Mouse (Mus musculus): ENCODE measurements around the gene Prkaa2. TPM values are rescaled to one million over a fixed set of nuclear protein-coding genes. Genes with fewer than 3 reads are reported as not detected.

Gene Prkaa2
- total RNA-seq, 4 experiments from 2014 or later = 77.3 to 89.7 (median 87.0) TPM

DNA sequence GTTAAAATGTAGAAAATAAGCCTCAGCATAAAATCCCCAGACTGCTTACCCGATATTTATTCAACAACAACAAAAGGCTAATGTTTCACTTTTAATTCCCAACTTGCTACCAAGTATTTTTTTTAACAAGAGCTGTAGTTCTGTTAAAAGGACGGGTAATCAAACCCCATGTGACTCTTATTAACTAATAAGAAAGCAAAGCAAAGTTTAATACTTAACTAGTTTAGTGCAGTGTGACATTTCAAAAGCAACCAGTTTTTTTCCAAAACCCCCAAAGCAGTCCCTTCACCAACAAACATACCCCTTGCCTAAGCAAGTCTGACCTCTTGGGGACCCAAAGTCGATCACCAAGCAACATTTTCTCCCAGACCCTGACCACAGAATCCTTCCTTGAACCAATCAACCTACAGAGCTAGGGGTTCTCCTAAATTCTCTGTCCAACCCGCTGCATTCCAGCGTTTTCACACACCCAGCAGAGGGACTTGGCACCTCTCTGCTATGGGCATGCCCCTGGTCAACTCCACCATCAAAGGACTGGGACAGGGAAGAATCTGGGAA lies 970 bp downstream of the Prkaa2 start:
- DNase-seq (ENCODE audit: low spot score) = no peak

DNA sequence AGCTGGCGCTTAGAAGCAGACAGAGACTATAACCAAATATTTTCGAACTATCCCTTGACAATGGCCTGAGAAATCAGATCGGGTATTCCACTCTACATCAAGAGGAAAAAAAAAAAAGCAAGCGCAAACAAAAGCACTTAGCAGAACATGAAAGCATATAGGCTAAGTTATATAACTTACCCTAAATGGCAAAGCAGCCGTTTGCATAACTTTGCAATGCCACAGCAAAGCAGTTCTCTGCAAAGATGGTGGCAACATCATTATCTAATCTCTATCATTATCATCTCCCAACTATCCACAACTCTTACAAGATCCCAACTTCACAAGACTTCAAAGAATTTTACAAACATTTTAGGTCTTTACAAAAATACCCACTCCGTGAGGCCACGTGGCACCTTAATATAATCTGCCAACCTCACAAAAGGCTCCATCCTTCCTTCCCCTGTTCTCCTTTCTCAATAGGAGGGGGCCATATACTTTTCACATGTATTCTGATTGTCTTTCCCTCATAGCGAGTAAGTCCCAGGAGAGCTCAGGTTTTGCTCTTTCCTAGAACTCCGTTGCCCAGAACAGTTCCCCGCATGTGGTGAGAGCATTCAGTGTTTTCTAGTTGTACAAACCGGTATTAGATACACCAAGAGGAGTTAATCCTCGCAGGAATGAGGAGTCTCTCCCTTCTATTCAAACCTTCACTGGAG lies 1.6 kb downstream of the Prkaa2 start:
- no peak for DNase-seq (ENCODE audit: low spot score)

DNA sequence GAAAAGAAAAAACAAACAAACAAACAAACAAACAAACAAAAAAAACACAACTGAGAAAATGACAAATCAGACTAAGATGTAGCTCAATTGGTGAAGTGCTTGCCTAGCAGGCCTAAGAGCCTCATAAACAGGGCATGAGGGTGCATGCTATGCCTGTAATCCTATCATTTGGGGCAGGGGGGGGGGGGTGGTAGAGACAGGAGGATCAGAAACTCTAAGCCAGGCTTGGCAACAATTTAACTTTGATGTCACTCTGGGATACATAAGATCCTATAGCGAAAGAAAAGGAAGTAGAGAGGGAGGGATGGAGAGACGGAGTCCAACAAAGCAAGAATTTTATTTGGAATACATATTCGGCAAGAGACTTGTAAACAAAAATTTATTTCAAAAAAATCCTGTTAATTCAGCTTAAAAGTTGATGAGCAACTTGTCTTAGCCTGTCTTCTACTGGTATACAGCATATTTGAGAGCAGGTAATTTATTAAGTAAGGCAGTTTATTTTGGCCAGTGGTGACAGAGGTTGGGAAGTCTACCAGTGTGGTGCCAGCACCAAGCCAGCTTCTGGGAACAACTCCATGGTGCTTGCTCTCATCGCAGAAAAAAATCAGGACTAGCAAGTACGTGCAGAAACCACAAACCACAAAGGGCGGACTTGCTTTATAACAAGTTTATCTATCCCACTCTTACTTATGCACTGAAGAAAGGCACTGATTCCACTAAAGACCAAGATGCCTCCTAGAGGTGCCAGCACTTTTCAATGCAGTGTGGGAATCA lies 5.4 kb downstream of the Prkaa2 start:
- no peak for DNase-seq (ENCODE audit: low spot score)

DNA sequence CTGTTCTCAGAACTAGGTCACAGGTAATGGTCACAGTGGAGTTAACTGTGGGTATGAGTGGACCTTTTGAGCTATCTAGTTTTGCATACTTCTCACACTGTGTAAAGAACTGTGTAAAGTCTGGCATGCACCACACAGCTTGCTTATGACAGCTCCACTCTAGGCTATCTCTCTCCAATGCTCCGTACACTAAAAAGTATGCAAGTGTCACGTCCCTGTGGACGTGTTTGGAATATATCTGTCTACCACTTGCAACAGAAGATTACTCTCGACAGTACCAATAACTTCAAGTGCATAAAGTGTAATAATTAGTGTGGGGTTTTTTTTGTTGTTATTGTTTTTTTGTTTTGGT lies 8.4 kb downstream of the Prkaa2 start:
- no peak for DNase-seq (ENCODE audit: low spot score)

DNA sequence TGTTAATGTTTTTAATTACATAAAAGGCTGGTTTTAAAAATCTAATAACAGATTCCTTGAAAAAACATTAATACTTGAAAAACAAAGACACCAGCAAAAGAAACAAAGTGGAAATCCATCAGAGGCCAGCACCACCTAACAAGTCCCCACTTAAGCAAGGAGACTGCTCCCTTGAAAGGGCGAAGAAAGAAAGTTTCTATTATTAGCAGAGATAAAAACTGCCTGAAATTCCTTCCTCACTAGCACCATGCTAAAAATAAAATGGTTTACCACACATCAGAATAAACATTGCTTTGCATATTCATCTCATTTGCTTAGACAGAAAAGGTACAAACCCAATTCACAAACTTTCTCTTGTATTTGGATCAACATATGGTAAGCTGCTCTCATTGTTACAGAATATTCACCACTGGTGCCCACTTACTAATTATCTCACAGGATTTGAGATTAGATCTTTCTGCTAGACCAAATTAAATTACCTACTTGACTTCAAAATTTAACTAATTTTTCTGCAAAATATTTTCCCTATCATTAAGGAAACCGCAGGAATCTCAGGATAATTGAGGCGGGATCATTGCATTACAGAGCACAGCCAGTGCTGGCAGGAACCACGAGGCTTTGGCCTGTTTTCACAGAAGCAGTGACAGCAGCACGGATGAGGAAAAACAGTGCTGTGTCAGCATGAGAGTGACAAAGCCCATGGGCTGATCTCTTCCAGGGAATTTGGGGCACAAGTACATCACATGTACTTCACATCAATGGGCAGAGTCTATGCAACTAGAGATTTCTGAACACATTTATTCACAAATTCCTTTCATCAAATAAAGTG lies 9.0 kb downstream of the Prkaa2 start:
- DNase-seq (ENCODE audit: low spot score) = peak; percentile 73

DNA sequence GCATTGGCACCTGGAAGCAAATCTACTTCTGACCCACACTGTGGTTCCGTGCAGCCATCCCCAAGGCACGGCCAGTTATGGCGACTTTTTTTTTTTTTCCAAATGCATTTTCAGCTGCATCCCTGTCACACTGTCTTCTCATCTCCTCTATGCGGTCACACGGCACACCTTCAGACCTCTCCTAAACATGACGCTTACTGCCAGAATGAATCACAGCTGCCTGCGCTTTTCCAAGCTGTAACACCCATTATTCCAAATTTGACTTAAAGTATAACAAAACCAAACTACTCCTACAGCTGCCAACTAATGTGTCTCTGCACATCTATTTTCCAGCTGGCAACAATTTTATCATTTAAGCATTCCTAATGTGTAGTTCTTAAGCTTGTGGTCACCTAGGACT lies 11.0 kb downstream of the Prkaa2 start:
- DNase-seq (ENCODE audit: low spot score) = no peak

DNA sequence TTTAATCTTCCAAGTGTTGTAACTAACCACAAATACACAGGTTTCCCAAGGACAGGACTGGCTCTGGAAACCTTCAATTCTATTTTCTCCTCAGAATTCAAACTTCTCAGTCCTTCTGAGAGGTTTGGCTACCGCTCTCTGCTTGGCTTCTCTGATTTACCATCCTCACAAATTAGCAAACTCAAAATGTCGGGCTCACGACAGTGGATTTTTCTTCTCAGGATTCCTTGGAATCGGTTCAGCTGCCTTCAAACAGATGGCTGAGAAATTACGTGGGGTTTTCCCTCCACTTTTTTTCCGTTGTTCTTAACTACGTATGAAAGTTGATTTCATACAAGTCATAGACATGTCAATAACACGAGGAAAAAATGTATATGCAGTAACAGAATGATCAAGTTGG lies 11.5 kb downstream of the Prkaa2 start:
- no peak for DNase-seq (ENCODE audit: low spot score)

DNA sequence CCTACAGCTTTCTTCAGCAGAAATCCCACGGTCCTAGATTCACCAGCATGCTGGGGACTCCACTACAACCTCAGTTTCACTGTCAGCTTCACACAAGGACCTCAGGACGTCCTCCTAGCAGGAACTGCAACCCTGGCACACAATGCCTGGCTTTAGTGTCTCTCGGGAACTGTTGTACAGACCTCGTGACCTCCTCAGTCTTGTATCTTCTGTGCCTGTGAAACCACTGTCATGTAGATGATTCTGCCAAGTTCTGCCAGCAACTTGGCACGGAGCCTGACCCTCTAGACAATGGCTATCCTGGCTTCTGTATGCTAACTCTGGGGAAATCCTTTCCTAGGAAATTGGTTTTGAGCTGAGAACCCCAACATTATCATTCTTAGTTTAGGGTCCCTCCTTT lies 14.4 kb downstream of the Prkaa2 start:
- DNase-seq (ENCODE audit: low spot score) = peak; percentile 66

DNA sequence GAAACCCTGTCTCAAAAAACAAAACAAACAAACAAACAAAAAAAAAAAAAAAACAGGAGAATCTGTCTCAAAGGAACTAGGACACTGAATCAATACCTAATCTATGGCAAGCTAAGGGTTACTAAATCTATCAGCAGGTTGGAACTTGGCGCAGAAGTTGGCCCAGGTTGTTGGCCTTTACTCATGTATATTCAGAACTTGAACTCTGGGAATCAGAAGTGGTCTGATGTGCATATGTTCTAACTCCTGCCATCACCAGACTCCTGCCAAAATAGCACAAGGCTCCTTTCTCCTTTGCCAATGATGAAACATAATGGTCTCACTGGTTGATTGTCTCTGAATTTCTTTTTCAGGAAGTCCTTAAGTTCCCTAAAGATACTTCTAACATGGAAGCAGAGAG lies 15.7 kb downstream of the Prkaa2 start:
- DNase-seq (ENCODE audit: low spot score) = no peak

DNA sequence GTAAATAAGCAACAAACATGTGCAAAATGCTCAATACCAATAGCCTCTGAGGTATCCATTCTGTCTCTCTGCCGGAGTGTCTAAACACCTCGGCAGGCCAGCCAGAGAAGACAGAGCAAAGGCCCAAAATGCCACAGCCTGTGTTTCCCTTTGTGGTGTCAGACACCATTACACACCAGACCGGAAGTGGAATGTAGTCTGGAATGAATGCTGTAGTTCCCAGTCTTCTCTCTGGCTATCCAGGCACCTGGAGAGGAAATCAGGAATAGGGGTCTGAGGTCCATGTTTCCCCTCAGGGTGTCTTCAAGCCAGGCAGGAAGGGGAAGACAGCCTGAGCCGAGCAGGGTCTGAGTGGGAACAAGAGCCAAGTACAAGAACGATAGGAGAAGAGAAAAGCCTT lies 19.3 kb downstream of the Prkaa2 start:
- no peak for DNase-seq (ENCODE audit: low spot score)

DNA sequence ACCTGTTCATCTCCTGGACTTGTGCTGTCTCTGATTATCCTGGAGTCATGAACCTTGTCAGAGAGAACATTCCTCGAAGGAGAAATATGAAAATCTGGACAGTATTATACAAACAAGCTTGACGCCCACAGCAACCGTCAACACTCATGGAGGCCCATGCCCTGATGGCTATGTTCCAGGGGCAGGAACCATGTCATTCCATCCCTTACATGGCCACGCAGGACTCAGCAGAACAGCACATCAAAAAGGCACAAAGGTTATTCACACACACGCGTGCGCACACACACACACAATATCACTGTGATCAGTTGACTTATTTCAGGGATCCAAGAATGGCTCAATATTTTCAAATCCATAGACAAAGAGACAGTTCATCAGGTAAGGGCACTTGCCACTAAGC lies 20.3 kb downstream of the Prkaa2 start:
- no peak for DNase-seq (ENCODE audit: low spot score)

DNA sequence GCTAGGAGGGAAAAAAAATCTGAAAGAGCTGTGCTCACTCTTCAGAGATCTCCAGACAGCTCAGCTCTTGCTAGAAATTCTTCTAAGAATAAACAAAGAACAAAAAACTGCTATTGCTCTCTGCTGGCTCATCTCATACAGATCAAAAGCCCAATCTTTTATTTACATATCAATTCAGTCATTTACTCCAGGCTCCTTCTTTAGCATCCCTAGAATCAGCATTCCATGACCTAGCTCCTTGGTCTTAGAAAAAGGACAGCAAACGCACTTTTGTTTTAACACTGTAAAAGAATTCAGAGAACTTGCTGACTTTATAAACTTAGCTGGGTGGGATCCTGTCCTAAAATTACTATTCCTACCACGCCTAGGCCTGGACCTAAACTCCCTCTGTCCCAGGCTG lies 21.0 kb downstream of the Prkaa2 start:
- DNase-seq (ENCODE audit: low spot score) = no peak

DNA sequence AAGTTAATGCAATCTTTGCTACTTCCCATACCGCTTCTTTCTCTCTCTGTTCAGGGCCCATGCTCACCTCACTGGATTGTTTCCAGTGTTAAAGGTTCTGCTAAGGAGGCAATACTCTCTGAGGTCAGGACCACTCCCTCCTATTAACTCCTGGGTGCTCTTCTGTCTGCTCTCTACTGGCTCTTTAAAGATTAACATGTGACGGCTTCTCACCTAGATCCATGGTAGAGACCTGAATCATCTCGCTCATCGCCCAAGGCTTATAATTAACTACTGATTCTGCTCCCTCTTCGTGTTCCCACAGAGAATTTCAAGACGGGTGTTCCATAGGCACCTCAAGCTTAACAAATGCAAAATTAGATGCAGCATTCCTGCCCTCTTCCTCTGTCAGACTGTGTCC lies 33.5 kb downstream of the Prkaa2 start:
- no peak for DNase-seq (ENCODE audit: low spot score)

DNA sequence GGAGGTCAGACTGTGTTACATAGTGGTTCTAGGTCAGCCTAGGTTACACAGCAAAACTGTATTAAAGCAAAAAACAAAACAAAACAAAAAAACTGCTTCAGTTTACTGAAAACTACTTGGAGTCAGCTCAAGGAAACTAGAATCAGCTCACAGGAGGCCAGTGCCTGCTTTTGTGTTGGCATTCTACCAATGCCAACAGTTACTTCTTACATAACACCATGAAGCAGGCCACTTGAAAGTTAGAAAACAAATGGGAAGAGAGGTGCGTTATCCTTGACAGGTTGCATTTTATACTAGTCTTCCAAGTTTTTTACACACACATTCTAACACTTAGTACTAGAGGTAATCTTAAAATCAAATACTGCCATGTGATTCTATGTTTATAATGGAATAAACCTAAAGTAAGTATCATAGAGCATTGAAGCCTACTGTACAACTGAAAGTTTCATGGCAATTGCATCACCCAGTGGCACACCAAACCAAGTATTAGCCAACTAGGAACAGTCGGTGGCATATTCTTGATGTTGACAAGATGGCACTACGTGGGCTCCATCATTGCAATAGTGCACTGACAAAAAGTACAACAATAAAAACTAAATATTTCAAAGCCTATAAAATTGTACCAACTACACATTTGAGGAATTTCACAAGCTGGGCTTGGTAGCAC lies 37.8 kb downstream of the Prkaa2 start:
- no peak for DNase-seq (ENCODE audit: low spot score)

DNA sequence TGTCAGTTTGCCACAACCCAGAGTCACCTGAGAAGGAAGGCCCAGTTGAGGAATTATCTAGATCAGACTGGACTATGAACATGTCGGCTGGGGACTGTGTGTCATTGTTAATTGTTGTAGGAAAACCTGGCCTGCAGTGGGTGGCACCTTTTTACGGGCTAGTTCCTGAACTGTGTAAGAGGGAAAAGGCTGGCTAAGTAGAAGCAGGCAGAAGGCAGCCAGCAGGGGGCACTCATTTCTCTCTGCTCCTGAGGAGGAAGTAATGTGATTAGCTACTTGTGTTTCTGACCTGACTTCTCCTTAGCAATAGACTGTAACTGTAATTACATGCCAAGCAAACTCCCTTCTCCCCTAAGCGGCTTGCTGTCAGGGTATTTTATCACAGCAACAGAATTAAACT lies 38.7 kb downstream of the Prkaa2 start:
- DNase-seq (ENCODE audit: low spot score) = peak; percentile 65

DNA sequence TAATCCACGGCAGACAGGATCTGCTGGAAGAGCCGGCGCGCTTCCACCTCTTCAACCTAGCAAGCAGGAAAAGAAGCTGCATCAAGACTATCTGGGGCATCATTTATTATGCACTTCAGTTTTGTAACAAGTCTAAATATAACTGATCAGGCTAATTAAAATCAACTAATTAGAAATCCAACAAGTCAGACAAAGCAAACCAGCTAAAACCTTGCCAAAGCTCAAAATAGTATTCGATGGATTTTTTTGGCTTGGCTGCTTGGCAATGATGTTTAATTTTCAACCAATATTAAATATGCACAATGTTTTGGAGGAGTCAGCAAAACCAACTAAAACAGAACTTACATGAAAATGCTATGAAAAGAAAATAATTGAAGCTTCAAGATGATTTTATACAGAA lies 58.4 kb downstream of the Prkaa2 start:
- DNase-seq (ENCODE audit: low spot score) = no peak

DNA sequence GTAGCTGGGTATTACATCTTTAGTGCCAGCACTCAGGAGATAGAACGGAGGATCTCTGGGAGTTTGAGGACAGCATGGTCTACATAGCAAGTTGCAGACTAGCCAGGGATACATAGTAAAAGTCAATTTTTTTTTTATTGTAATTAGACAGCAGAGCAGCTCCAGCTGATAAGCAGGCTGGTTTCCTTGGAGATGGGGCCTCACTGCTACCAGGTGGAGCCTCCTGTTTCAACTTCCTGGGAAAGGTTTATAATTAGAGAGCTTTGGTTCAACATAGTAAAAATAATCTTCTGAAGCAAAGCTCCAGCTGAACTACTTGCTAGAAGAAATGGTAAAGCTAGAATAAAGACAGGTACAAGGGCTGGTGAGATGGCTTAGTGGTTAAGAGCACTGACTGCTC lies 59.6 kb downstream of the Prkaa2 start:
- DNase-seq (ENCODE audit: low spot score) = no peak

DNA sequence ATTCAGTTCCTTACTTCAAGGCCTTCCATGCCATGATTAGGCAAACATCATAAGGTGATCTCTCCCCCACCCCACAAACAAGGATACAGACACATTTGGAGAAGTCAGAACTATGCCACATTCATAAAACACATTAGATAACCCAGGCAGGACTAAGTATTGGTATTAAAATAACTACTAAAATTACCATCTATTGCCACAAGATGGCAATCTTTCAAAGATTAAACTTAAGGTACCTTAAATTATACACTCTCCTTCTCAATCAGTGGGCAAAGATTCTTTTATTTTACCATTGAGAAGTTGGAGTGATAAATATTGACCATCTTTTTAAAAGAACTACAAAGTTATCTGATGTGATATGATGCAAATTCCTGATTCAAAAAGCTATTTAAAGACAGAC lies 75.4 kb downstream of the Prkaa2 start:
- peak; percentile 16 for DNase-seq (ENCODE audit: low spot score)

DNA sequence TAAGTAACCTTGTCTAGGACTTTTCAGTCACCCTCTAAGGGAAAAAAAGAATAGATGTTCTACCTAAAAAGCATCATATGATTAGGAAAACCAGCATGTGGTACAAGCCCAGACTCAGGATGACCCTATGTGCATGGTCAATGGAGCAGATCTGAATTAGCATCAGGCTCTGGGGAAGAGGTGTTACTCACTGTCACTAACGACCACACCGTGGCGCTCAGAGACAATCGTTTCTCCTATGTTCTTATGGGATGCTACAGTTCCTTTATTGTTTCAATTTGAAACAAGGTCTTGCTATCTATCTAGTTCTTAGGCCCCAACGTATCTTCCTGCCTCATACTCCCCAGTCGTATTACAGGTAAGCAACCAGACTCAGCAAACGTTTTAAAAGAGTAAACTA lies 76.5 kb downstream of the Prkaa2 start:
- no peak for DNase-seq (ENCODE audit: low spot score)

DNA sequence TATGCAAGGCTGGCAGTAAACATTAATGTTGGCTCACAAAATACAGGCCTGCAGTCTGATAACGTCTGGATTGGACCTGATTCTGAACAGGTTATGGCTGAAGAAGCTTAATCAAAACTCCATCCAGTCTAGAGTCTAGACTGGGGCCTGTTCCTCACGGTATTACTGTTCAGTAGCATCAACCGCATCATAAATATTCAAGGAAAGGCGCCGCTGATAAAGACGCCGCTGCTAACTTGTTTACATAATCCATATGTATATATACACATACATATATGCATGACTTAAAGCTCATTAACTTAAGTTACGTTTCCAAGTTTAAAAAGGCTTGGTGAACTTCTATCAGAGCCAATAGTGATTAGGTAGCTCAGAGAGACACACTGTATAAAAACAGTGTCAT lies 78.6 kb downstream of the Prkaa2 start:
- no peak for DNase-seq (ENCODE audit: low spot score)

DNA sequence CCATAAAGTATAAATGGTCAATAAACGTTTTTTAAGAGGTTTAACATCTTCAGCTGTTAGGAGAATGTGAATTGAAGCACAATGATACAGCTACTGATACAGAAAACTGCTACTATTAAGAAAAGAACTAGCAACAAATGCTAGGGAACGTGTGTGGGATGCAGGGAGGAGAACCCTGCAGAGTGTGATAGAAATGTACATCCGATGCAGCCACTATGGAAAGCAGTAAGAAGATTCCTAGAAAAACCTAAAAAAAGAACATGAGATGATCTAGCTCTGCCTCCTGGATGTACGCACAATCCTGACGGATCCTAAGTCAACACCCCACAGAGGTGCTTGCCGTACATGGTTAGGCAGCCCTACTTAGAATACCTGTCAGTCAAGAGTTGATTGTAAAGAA lies 82.4 kb downstream of the Prkaa2 start:
- no peak for DNase-seq (ENCODE audit: low spot score)
